Mouse (Mus musculus) layer of hippocampus, adult 9-10 months (tissue): ENCODE results near the gene Otud3.
"Not testable (repeated sequence)": the region's sequence is repeated elsewhere in the genome, so short reads cannot be mapped to it uniquely, and the experiment has no call there.

Experiments
- DNase-seq: peaks from one replicate; pipeline ENCODE4 v3.0.0; 2022; ENCODE audit warnings: low spot score

The Otud3 gene

GRCm38 (mm10) chr4:138913797-138914196 is at the start of gene Otud3:
Gene Otud3, minus strand, starts transcription at chr4:138913945.
- DNase-seq = peak; percentile 95

GRCm38 (mm10) chr4:138962719-138963118 is 49.0 kb upstream of the Otud3 start:
- no peak for DNase-seq

- no peak for DNase-seq
Measured at GRCm38 (mm10) chr4:138959926-138960325, 46.2 kb upstream of the Otud3 start.

GRCm38 (mm10) chr4:138959120-138959519 is 45.4 kb upstream of the Otud3 start:
- no peak for DNase-seq

- no peak for DNase-seq
Measured at GRCm38 (mm10) chr4:138958612-138959011, 44.9 kb upstream of the Otud3 start.

GRCm38 (mm10) chr4:138948257-138948656 is 34.5 kb upstream of the Otud3 start:
- DNase-seq = no peak

GRCm38 (mm10) chr4:138943730-138944129 is 30.0 kb upstream of the Otud3 start:
- peak; percentile 40 for DNase-seq

GRCm38 (mm10) chr4:138941966-138942365 is 28.2 kb upstream of the Otud3 start:
- no peak for DNase-seq

GRCm38 (mm10) chr4:138941401-138941800 is 27.7 kb upstream of the Otud3 start:
- no peak for DNase-seq

- no peak for DNase-seq
Measured at GRCm38 (mm10) chr4:138939481-138939880, 25.7 kb upstream of the Otud3 start.

GRCm38 (mm10) chr4:138938495-138939269 is 24.9 kb upstream of the Otud3 start:
- DNase-seq = no peak

GRCm38 (mm10) chr4:138934456-138935145 is 20.9 kb upstream of the Otud3 start:
- DNase-seq = no peak

- no peak for DNase-seq
Measured at GRCm38 (mm10) chr4:138933862-138934261, 20.1 kb upstream of the Otud3 start.

GRCm38 (mm10) chr4:138925561-138925960 is 11.8 kb upstream of the Otud3 start:
- no peak for DNase-seq

GRCm38 (mm10) chr4:138922131-138922459 is 8.3 kb upstream of the Otud3 start:
- DNase-seq = peak; percentile 99

GRCm38 (mm10) chr4:138921254-138922130 is 7.7 kb upstream of the Otud3 start:
- DNase-seq = no peak

GRCm38 (mm10) chr4:138917282-138917681 is 3.5 kb upstream of the Otud3 start:
- no peak for DNase-seq

GRCm38 (mm10) chr4:138913141-138913787 is 481 bp downstream of the Otud3 start:
- DNase-seq = no peak

GRCm38 (mm10) chr4:138905624-138906337 is 8.0 kb downstream of the Otud3 start:
- no peak for DNase-seq

- no peak for DNase-seq
Measured at GRCm38 (mm10) chr4:138899361-138899760, 14.4 kb downstream of the Otud3 start.

- DNase-seq = not testable (repeated sequence)
Measured at GRCm38 (mm10) chr4:138893789-138894188, 20.0 kb downstream of the Otud3 start.
